14 mouse cellular contexts compared by ENCODE assay signal in genomic region chr6:84125101-84125500, GRCm38 (mm10).
"Had no signal": no experiment of that assay in that cellular context is flagged by ENCODE, and none has a peak within 500 bp of the region (broad histone marks: within the 10 kb centered on the region; RNA-seq: fewer than 3 reads in every experiment).

No protein-coding gene starts in this region.

- H3K9ac ChIP-seq: limb, embryonic 13.5 days; liver, embryonic 14.5 days; midbrain, embryonic 15.5 days; neural tube, embryonic 12.5 days; stomach, embryonic 15.5 days had no signal

- H3K27ac ChIP-seq: hindbrain, postnatal 0 days; kidney, postnatal 0 days; layer of hippocampus, adult 2 months; limb, embryonic 13.5 days; liver, embryonic 14.5 days; midbrain, embryonic 15.5 days; neural tube, embryonic 12.5 days; stomach, embryonic 15.5 days had no signal

- H3K4me3 ChIP-seq: layer of hippocampus, adult 2 months; limb, embryonic 13.5 days; midbrain, embryonic 15.5 days; neural tube, embryonic 12.5 days; stomach, embryonic 15.5 days had no signal

- H3K4me2 ChIP-seq: limb, embryonic 13.5 days; midbrain, embryonic 15.5 days; neural tube, embryonic 12.5 days; stomach, embryonic 15.5 days had no signal

- H3K9me3 ChIP-seq: limb, embryonic 13.5 days; midbrain, embryonic 15.5 days; neural tube, embryonic 12.5 days; stomach, embryonic 15.5 days had no signal

- DNase-seq: lung, adult 18-20 months; retina, postnatal 1 day; right cerebral cortex, postnatal 4 days; spleen, adult 18-20 months; thymus, adult 2 months; thymus, postnatal 25 days had no signal

- H3K4me1 ChIP-seq: midbrain, embryonic 15.5 days; neural tube, embryonic 12.5 days; stomach, embryonic 15.5 days had no signal

- ATAC-seq: hindbrain, postnatal 0 days; midbrain, embryonic 15.5 days had no signal

- H3K36me3 ChIP-seq: limb, embryonic 13.5 days; midbrain, embryonic 15.5 days; neural tube, embryonic 12.5 days; stomach, embryonic 15.5 days had no signal

- H3K27me3 ChIP-seq: limb, embryonic 13.5 days; midbrain, embryonic 15.5 days; neural tube, embryonic 12.5 days; stomach, embryonic 15.5 days had no signal
